Mouse (Mus musculus) gastrocnemius, postnatal 36 days (tissue): ENCODE measurements at regions not wholly inside any gene's neighbourhood (a gene's known extent, or its start where the extent isn't known, plus 50 kb on each side); places are given as distances from the start of the nearest gene placed in this dataset.
A peak's percentile ranks its signal among the peaks of the same experiment; 100 is the strongest.

Source experiments
- DNase-seq, 2 experiments: peaks; one replicate each; pipeline ENCODE4 v3.0.0; 2022
- intact Hi-C: fragments of 180-260 bp; cut with DNase I; formaldehyde crosslinking; loops from one replicate; pipeline ENCODE4 v1.15.1; 2025

- no peak for DNase-seq
- intact Hi-C loops: no loop called here
These were observed 236.2 kb upstream of the Jade1 start for GRCm38 (mm10) chr3:41319214-41319856.

- DNase-seq: no peak
- intact Hi-C loops: no loop called here
These were observed 235.6 kb upstream of the Pgrmc2 start for GRCm38 (mm10) chr3:41318232-41319131.

GRCm38 (mm10) chr3:41317170-41317569 lies 234.3 kb upstream of the Pgrmc2 start:
- intact Hi-C loops: no loop called here
- DNase-seq: no peak

- no peak for DNase-seq
- intact Hi-C loops: no loop called here
These were observed 229.6 kb upstream of the Pgrmc2 start for GRCm38 (mm10) chr3:41312492-41312891.

- DNase-seq: no peak
These were observed 224.7 kb upstream of the Pgrmc2 start for GRCm38 (mm10) chr3:41307400-41308028.

GRCm38 (mm10) chr3:41302805-41303204 lies 220.0 kb upstream of the Pgrmc2 start:
- intact Hi-C loops: no loop called here
- no peak for DNase-seq

More at GRCm38 (mm10) chr3:41307400-41308028, 224.7 kb upstream of the Pgrmc2 start:
- intact Hi-C loops: no loop called here

GRCm38 (mm10) chr3:41298776-41299175 lies 215.9 kb upstream of the Pgrmc2 start:
- intact Hi-C loops: no loop called here
- DNase-seq: no peak

GRCm38 (mm10) chr3:41296152-41296809 lies 213.4 kb upstream of the Pgrmc2 start:
- DNase-seq: no peak
- intact Hi-C loops: no loop called here

- intact Hi-C loops: no loop called here
These were observed 212.3 kb upstream of the Pgrmc2 start for GRCm38 (mm10) chr3:41295150-41295549.

GRCm38 (mm10) chr3:41290535-41291307 lies 207.9 kb upstream of the Pgrmc2 start:
- intact Hi-C loops: no loop called here

More at GRCm38 (mm10) chr3:41295150-41295549, 212.3 kb upstream of the Pgrmc2 start:
- DNase-seq: peak in 1 of 2 experiments; percentile 44

GRCm38 (mm10) chr3:41288735-41289134 lies 205.9 kb upstream of the Pgrmc2 start:
- no peak for DNase-seq
- intact Hi-C loops: no loop called here

More at GRCm38 (mm10) chr3:41290535-41291307, 207.9 kb upstream of the Pgrmc2 start:
- DNase-seq: no peak

- intact Hi-C loops: no loop called here
- DNase-seq: no peak
These were observed 205.2 kb upstream of the Pgrmc2 start for GRCm38 (mm10) chr3:41288066-41288465.

GRCm38 (mm10) chr3:41285336-41285735 lies 202.5 kb upstream of the Pgrmc2 start:
- DNase-seq: peak in 1 of 2 experiments; percentile 21

GRCm38 (mm10) chr3:41284897-41285296 lies 202.1 kb upstream of the Pgrmc2 start:
- DNase-seq: peak; percentile 32 to 34
- intact Hi-C loops: no loop called here

More at GRCm38 (mm10) chr3:41285336-41285735, 202.5 kb upstream of the Pgrmc2 start:
- intact Hi-C loops: no loop called here

- intact Hi-C loops: no loop called here
- DNase-seq: no peak
These were observed 199.7 kb upstream of the Pgrmc2 start for GRCm38 (mm10) chr3:41282431-41283037.

GRCm38 (mm10) chr3:41276096-41276495 lies 193.2 kb upstream of the Pgrmc2 start:
- DNase-seq: no peak
- intact Hi-C loops: no loop called here

- no peak for DNase-seq
- intact Hi-C loops: no loop called here
These were observed 185.7 kb upstream of the Pgrmc2 start for GRCm38 (mm10) chr3:41268516-41268915.

- no peak for DNase-seq
- intact Hi-C loops: no loop called here
These were observed 183.4 kb upstream of the Pgrmc2 start for GRCm38 (mm10) chr3:41266216-41266615.

GRCm38 (mm10) chr3:41265399-41265798 lies 182.6 kb upstream of the Pgrmc2 start:
- intact Hi-C loops: no loop called here

More at GRCm38 (mm10) chr3:41265399-41265798, 182.6 kb upstream of the Pgrmc2 start:
- no peak for DNase-seq
